10 mouse cellular contexts compared by ENCODE assay signal in the genomic region with DNA sequence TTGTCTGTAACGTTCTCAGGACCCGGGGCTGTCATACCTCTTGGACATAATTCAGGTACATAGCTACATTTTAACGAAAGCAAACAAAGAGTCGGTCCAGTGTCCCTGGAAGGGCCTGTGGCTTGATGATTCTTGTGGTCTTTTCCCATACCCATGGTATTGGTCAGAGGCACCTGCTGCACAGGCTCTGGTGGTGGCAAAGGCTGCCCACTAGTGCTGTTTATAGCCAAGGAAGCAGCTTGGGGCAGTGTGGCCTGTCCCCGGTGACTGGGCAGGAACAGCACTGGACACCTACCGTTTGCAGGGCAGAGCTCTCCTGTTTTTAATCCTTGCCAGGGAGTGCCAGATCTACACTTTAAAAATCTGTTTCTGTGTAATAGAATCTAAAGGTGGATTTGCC. TPM values are rescaled to one million over a fixed set of nuclear protein-coding genes. Genes with fewer than 3 reads are reported as not detected.
DNase-seq lines count a peak whose midpoint lies in the region; ATAC-seq and TF ChIP-seq lines count a peak whose summit lies in the region.
"Had no signal": no experiment of that assay in that cellular context is flagged by ENCODE, and none has a peak within 500 bp of the region (broad histone marks: within the 10 kb centered on the region; RNA-seq: fewer than 3 reads in every experiment).

No protein-coding gene starts in this region.

- H3K27ac ChIP-seq in cortical plate, adult 2 months (ENCODE audit: insufficient read depth, low read length) = peak overlapping the region; percentile 74
- peak overlapping the region; percentile 49; the same call in 1 of the 2 replicates for H3K27ac ChIP-seq in heart, postnatal 0 days (ENCODE audit: low read depth)
- H3K27ac ChIP-seq in liver, embryonic 15.5 days (replicated peaks) = no peak overlapping the region

- ATAC-seq in heart, postnatal 0 days (ENCODE audit: insufficient read depth, low read depth) = no peak
- ATAC-seq in liver, embryonic 15.5 days (ENCODE audit: insufficient read depth) = no peak
- no peak for ATAC-seq in activated CD4-positive, CD25-positive, alpha-beta regulatory T cell, adult 4 months

- peak; percentile 17 to 32 for DNase-seq in layer of hippocampus, postnatal 10 days (ENCODE audit: low spot score in 2 of 2)
- DNase-seq in layer of hippocampus, postnatal 25 days (ENCODE audit: extremely low spot score in 1 of 2, low spot score in 1 of 2) = no peak
- DNase-seq in heart, postnatal 0 days (ENCODE audit: low spot score) = peak; percentile 10
- no peak for DNase-seq in urinary bladder, postnatal 14 days (ENCODE audit: low spot score)
- DNase-seq: adrenal gland, postnatal 36 days; gastrocnemius, postnatal 36 days; kidney, postnatal 25 days had no signal

- peak overlapping the region; percentile 82 for H3K4me3 ChIP-seq in cortical plate, adult 2 months (ENCODE audit: insufficient read depth, low read length)
- H3K4me3 ChIP-seq in heart, postnatal 0 days (ENCODE audit: low read depth, low read length) = peak overlapping the region; percentile 60
- H3K4me3 ChIP-seq in liver, embryonic 15.5 days (replicated peaks) = peak overlapping the region; percentile 51; the same call in 1 of the 2 replicates

- H3K4me2 ChIP-seq in heart, postnatal 0 days (ENCODE audit: low read depth, low read length) = peak overlapping the region; percentile 82
- H3K4me2 ChIP-seq in liver, embryonic 15.5 days = peak overlapping the region; percentile 67; the same call in 1 of the 2 replicates

- H3K36me3 ChIP-seq in heart, postnatal 0 days (replicated peaks; ENCODE audit: control insufficient read depth, insufficient read depth, low read length) = no peaks in the 10 kb centered on the region
- H3K36me3 ChIP-seq in liver, embryonic 15.5 days (replicated peaks) = no peaks in the 10 kb centered on the region

- peak overlapping the region; percentile 62 for H3K9ac ChIP-seq in heart, postnatal 0 days (replicated peaks; ENCODE audit: low read depth, low read length)
- no peak overlapping the region for H3K9ac ChIP-seq in liver, embryonic 15.5 days

- no peaks in the 10 kb centered on the region for H3K9me3 ChIP-seq in heart, postnatal 0 days (replicated peaks; ENCODE audit: control insufficient read depth, low read length)
- H3K9me3 ChIP-seq in liver, embryonic 15.5 days (replicated peaks) = no peaks in the 10 kb centered on the region

- H3K27me3 ChIP-seq in heart, postnatal 0 days (ENCODE audit: control insufficient read depth, insufficient read depth, low read length) = no peaks in the 10 kb centered on the region
- peaks cover 26% of the 10 kb centered on the region for H3K27me3 ChIP-seq in liver, embryonic 15.5 days

- TF ChIP-seq EP300 in heart, postnatal 0 days (IDR thresholded peaks at IDR 0.05; ENCODE audit: low read depth) = no peak

- no peak for TF ChIP-seq POLR2A in cortical plate, adult 2 months (IDR thresholded peaks at IDR 0.05; ENCODE audit: extremely low read depth, insufficient read depth, low read length)

- TF ChIP-seq CTCF in cortical plate, adult 2 months (IDR thresholded peaks at IDR 0.05; ENCODE audit: extremely low read depth, insufficient read depth, low read length) = no peak
- TF ChIP-seq CTCF in heart, postnatal 0 days (IDR thresholded peaks at IDR 0.05; ENCODE audit: low read depth) = no peak

- H3K4me1 ChIP-seq in cortical plate, adult 2 months (ENCODE audit: control insufficient read depth, insufficient read depth, low read length) = peaks cover 6% of the 10 kb centered on the region; the same call in 1 of the 2 replicates
- peaks cover 23% of the 10 kb centered on the region; the same call in 1 of the 2 replicates for H3K4me1 ChIP-seq in heart, postnatal 0 days (ENCODE audit: control insufficient read depth, insufficient read depth)
- peaks cover 16% of the 10 kb centered on the region; the same call in 1 of the 2 replicates for H3K4me1 ChIP-seq in liver, embryonic 15.5 days (replicated peaks)

- WGBS in heart, postnatal 0 days = 54% methylated on average over 6 of the region's 6 CpGs
- WGBS in liver, embryonic 15.5 days (ENCODE audit: insufficient replicate concordance) = 38% methylated on average over 6 of the region's 6 CpGs

RNA-seq across cellular contexts. Expression of a gene that starts 1.1 kb away (rescaled TPM):
- 10 to 100 TPM; 37.4 to 43.2 TPM for total RNA-seq in layer of hippocampus, postnatal 10 days (2021)
- 10 to 100 TPM; 61.6 to 63.1 TPM for total RNA-seq in layer of hippocampus, postnatal 25 days (2021)
- polyA plus RNA-seq in cortical plate, adult 2 months (2012; rRNA removed) = 76.5 and 76.6 TPM in 2 replicates
- 46.7 and 59.5 TPM in 2 replicates for total RNA-seq in heart, postnatal 0 days (2014; rRNA removed; ENCODE audit: low replicate concordance)
- polyA plus RNA-seq in heart, postnatal 0 days (2015; fragmentation: Nextera tagmentation; extraction: Ambion mirVana) = 62.4 and 65.5 TPM in 2 replicates
- polyA plus RNA-seq in liver, embryonic 15.5 days (2015; fragmentation: Nextera tagmentation; extraction: Ambion mirVana) = 5.6 and 6.0 TPM in 2 replicates
- 10 to 100 TPM; 25.3 to 30.0 TPM for polyA plus RNA-seq in activated CD4-positive, CD25-positive, alpha-beta regulatory T cell, adult 4 months (2017; shearing (Covaris generic))

RNA-seq across cellular contexts. Expression of a gene that starts 35.8 kb away (rescaled TPM):
- not detected for total RNA-seq in layer of hippocampus, postnatal 10 days (2021)
- total RNA-seq in layer of hippocampus, postnatal 25 days (2021) = not detected
- 0.04 TPM in 1 of 2 replicates, not detected in the other for polyA plus RNA-seq in cortical plate, adult 2 months (2012; rRNA removed)
- 0.04 and 4.4 TPM in 2 replicates for total RNA-seq in heart, postnatal 0 days (2014; rRNA removed; ENCODE audit: low replicate concordance)
- polyA plus RNA-seq in heart, postnatal 0 days (2015; fragmentation: Nextera tagmentation; extraction: Ambion mirVana) = 0.71 and 0.97 TPM in 2 replicates
- 0.90 and 1.4 TPM in 2 replicates for polyA plus RNA-seq in liver, embryonic 15.5 days (2015; fragmentation: Nextera tagmentation; extraction: Ambion mirVana)
- polyA plus RNA-seq in activated CD4-positive, CD25-positive, alpha-beta regulatory T cell, adult 4 months (2017; shearing (Covaris generic)) = 1 to 10 TPM; 1.7 TPM
- total RNA-seq: adrenal gland, postnatal 36 days; gastrocnemius, postnatal 36 days had no signal

Comparison
In these comparisons a context has a peak if more than half of its experiments do, and no peak if none do; other contexts are left out.
1. DNase-seq: peak in layer of hippocampus, postnatal 10 days (2 of 2) and heart, postnatal 0 days (single experiment); none in layer of hippocampus, postnatal 25 days (0 of 2) and urinary bladder, postnatal 14 days (single experiment).
2. Peak in every context shown above with its lines, with median percentiles within 50 percentile points of each other: H3K4me3 ChIP-seq.